Mouse (Mus musculus) MEL (cell line): ENCODE data around the gene Klc1. TPM values are rescaled to one million over a fixed set of nuclear protein-coding genes. Genes with fewer than 3 reads are reported as not detected.

Source experiments
- DNase-seq: peaks from one replicate; pipeline ENCODE4 v3.0.0; 2011; ENCODE audit warnings: low read depth, low spot score
- H3K27ac ChIP-seq: 2 replicates; pipeline ENCODE4 v1.5.1; 2012; ENCODE audit warnings: low read depth, mild to moderate bottlenecking, control low read depth, low read length, moderate library complexity; ENCODE audit not compliant: control insufficient read depth
- H3K27me3 ChIP-seq, 2 experiments: fragments of 150-350 bp in 1 of 2; sonication (generic) in 1 of 2; 2 replicates each; pipeline ENCODE4 v1.6.1; 2012; ENCODE audit warnings: low read length in 2 of 2, mild to moderate bottlenecking in 2 of 2, improper control_type of control experiment in 1 of 2, moderate library complexity in 1 of 2; ENCODE audit not compliant: insufficient read depth in 2 of 2, control insufficient read depth in 1 of 2
- H3K36me3 ChIP-seq, 2 experiments: 2 replicates each; pipeline ENCODE4 v1.6.1; 2012 to 2014; ENCODE audit warnings: low read length in 2 of 2, improper control_type of control experiment in 1 of 2, inconsistent platforms in 1 of 2, mild to moderate bottlenecking in 1 of 2; ENCODE audit not compliant: insufficient read depth in 2 of 2, control insufficient read depth in 1 of 2
- H3K4me1 ChIP-seq, 2 experiments: fragments of 150-350 bp in 1 of 2; sonication (generic) in 1 of 2; 2 replicates each; pipeline ENCODE4 v1.6.1; 2012; ENCODE audit warnings: low read length in 2 of 2, improper control_type of control experiment in 1 of 2, mild to moderate bottlenecking in 1 of 2; ENCODE audit not compliant: insufficient read depth in 2 of 2, control insufficient read depth in 1 of 2
- H3K4me3 ChIP-seq, 2 experiments: fragments of 150-350 bp in 1 of 2; sonication (generic) in 1 of 2; 2 replicates each; pipeline ENCODE4 v1.5.1; 2012; ENCODE audit warnings: low read depth in 2 of 2, low read length in 2 of 2, mild to moderate bottlenecking in 2 of 2, moderate library complexity in 2 of 2, control low read depth in 1 of 2, improper control_type of control experiment in 1 of 2; ENCODE audit not compliant: control insufficient read depth in 1 of 2, insufficient read depth in 1 of 2
- H3K79me2 ChIP-seq: 2 replicates; pipeline ENCODE4 v1.6.1; 2012; ENCODE audit warnings: mild to moderate bottlenecking, low read length, moderate library complexity; ENCODE audit not compliant: control insufficient read depth, poor library complexity, insufficient read depth
- H3K9ac ChIP-seq: 2 replicates; pipeline ENCODE4 v1.6.1; 2012; ENCODE audit warnings: low read depth, mild to moderate bottlenecking, control low read depth, low read length, moderate library complexity; ENCODE audit not compliant: control insufficient read depth, poor library complexity, severe bottlenecking
- H3K9me3 ChIP-seq: fragments of 150-350 bp; sonication (generic); replicated peaks from 2 replicates; pipeline ENCODE4 v1.6.1; 2012; ENCODE audit warnings: mild to moderate bottlenecking, low read length, improper control_type of control experiment, moderate library complexity; ENCODE audit not compliant: insufficient read depth
- BHLHE40 ChIP-seq: IDR thresholded peaks from 2 replicates; pipeline ENCODE4 v1.6.1; 2012; ENCODE audit warnings: low read depth, mild to moderate bottlenecking, inconsistent platforms, low read length, improper control_type of control experiment, borderline replicate concordance
- CHD1 ChIP-seq: IDR thresholded peaks from 2 replicates; pipeline ENCODE4 v1.6.1; 2012; ENCODE audit warnings: low read depth, mild to moderate bottlenecking, inconsistent platforms, low read length, improper control_type of control experiment
- CHD2 ChIP-seq: IDR thresholded peaks from 2 replicates; pipeline ENCODE4 v1.6.1; 2011; ENCODE audit warnings: low read length, improper control_type of control experiment
- CTCF ChIP-seq, 3 experiments: IDR thresholded peaks in 2 of 3; conservative IDR thresholded peaks in 1 of 3; 2 replicates each; pipeline ENCODE4 v1.5.1; 2011 to 2012; ENCODE audit warnings: low read length in 3 of 3, low read depth in 2 of 3, mild to moderate bottlenecking in 2 of 3, improper control_type of control experiment in 1 of 3, inconsistent platforms in 1 of 3, mixed read lengths in 1 of 3, moderate library complexity in 1 of 3; ENCODE audit not compliant: control insufficient read depth in 1 of 3, insufficient read depth in 1 of 3, poor library complexity in 1 of 3, severe bottlenecking in 1 of 3
- E2F4 ChIP-seq: IDR thresholded peaks from 2 replicates; pipeline ENCODE4 v1.6.1; 2011; ENCODE audit warnings: low read depth, low read length, improper control_type of control experiment, borderline replicate concordance
- ELF1 ChIP-seq: IDR thresholded peaks from 2 replicates; pipeline ENCODE4 v1.6.1; 2014; ENCODE audit warnings: low read depth, mild to moderate bottlenecking, inconsistent platforms, low read length, improper control_type of control experiment, moderate library complexity
- EP300 ChIP-seq, 2 experiments: IDR thresholded peaks; 2 replicates each; pipeline ENCODE4 v1.6.1; 2011; ENCODE audit warnings: improper control_type of control experiment in 2 of 2, low read length in 2 of 2, low read depth in 1 of 2, mild to moderate bottlenecking in 1 of 2
- ETS1 ChIP-seq: IDR thresholded peaks from 2 replicates; pipeline ENCODE4 v1.6.1; 2012; ENCODE audit warnings: low read depth, mild to moderate bottlenecking, inconsistent platforms, low read length, improper control_type of control experiment, moderate library complexity
- GABPA ChIP-seq: IDR thresholded peaks from 2 replicates; pipeline ENCODE4 v1.6.1; 2012; ENCODE audit warnings: low read depth, mild to moderate bottlenecking, inconsistent platforms, low read length, improper control_type of control experiment, moderate library complexity
- GATA1 ChIP-seq: IDR thresholded peaks from 2 replicates; pipeline ENCODE4 v1.6.1; 2011; ENCODE audit warnings: low read depth, low read length, improper control_type of control experiment
- HCFC1 ChIP-seq: IDR thresholded peaks from 2 replicates; pipeline ENCODE4 v1.6.1; 2012; ENCODE audit warnings: low read depth, mild to moderate bottlenecking, inconsistent platforms, low read length, improper control_type of control experiment, moderate library complexity
- JUND ChIP-seq: IDR thresholded peaks from 2 replicates; pipeline ENCODE4 v1.6.1; 2011; ENCODE audit warnings: low read depth, mild to moderate bottlenecking, improper control_type of control experiment, low read length
- KAT2A ChIP-seq: conservative IDR thresholded peaks from 2 replicates; pipeline ENCODE4 v1.6.1; 2012; ENCODE audit warnings: low read depth, low read length, improper control_type of control experiment, inconsistent platforms
- MAFK ChIP-seq: IDR thresholded peaks from 2 replicates; pipeline ENCODE4 v1.6.1; 2011; ENCODE audit warnings: low read depth, mild to moderate bottlenecking, low read length, improper control_type of control experiment, borderline replicate concordance
- MAX ChIP-seq: IDR thresholded peaks from 2 replicates; pipeline ENCODE4 v1.6.1; 2011; ENCODE audit warnings: low read length, improper control_type of control experiment
- MAZ ChIP-seq: IDR thresholded peaks from 2 replicates; pipeline ENCODE4 v1.6.1; 2012; ENCODE audit warnings: low read depth, mild to moderate bottlenecking, inconsistent platforms, low read length, improper control_type of control experiment
- MEF2A ChIP-seq: IDR thresholded peaks from 2 replicates; pipeline ENCODE4 v1.6.1; 2014; ENCODE audit warnings: low read depth, mild to moderate bottlenecking, inconsistent platforms, low read length, improper control_type of control experiment; ENCODE audit not compliant: poor library complexity, insufficient replicate concordance, severe bottlenecking; ENCODE audit errors: extremely low read depth
- MXI1 ChIP-seq: IDR thresholded peaks from 2 replicates; pipeline ENCODE4 v1.6.1; 2011; ENCODE audit warnings: mild to moderate bottlenecking, low read depth, low read length, improper control_type of control experiment
- MYB ChIP-seq: IDR thresholded peaks from 2 replicates; pipeline ENCODE4 v1.6.1; 2011; ENCODE audit warnings: mild to moderate bottlenecking, low read depth, low read length, improper control_type of control experiment
- MYC ChIP-seq: IDR thresholded peaks from 2 replicates; pipeline ENCODE4 v1.6.1; 2011; ENCODE audit warnings: low read depth, mild to moderate bottlenecking, low read length, improper control_type of control experiment, moderate library complexity
- NELFE ChIP-seq: IDR thresholded peaks from 2 replicates; pipeline ENCODE4 v1.6.1; 2011; ENCODE audit warnings: low read depth, low read length, improper control_type of control experiment
- NRF1 ChIP-seq: IDR thresholded peaks from 2 replicates; pipeline ENCODE4 v1.6.1; 2014; ENCODE audit warnings: low read depth, mild to moderate bottlenecking, inconsistent platforms, low read length, improper control_type of control experiment, moderate library complexity; ENCODE audit not compliant: poor library complexity, insufficient read depth, severe bottlenecking
- POLR2A ChIP-seq, 2 experiments: IDR thresholded peaks; 2 replicates each; pipeline ENCODE4 v1.6.1; 2011 to 2012; ENCODE audit warnings: low read length in 2 of 2, mild to moderate bottlenecking in 2 of 2, control low read depth in 1 of 2, improper control_type of control experiment in 1 of 2, low read depth in 1 of 2, moderate library complexity in 1 of 2; ENCODE audit not compliant: control insufficient read depth in 1 of 2, insufficient read depth in 1 of 2, poor library complexity in 1 of 2
- POLR2AphosphoS2 ChIP-seq: IDR thresholded peaks from 2 replicates; pipeline ENCODE4 v1.6.1; 2011; ENCODE audit warnings: low read length, improper control_type of control experiment
- RAD21 ChIP-seq: IDR thresholded peaks from 2 replicates; pipeline ENCODE4 v1.6.1; 2011; ENCODE audit warnings: mild to moderate bottlenecking, low read depth, low read length, improper control_type of control experiment
- RCOR1 ChIP-seq: IDR thresholded peaks from 2 replicates; pipeline ENCODE4 v1.6.1; 2012; ENCODE audit warnings: low read depth, mild to moderate bottlenecking, inconsistent platforms, low read length, improper control_type of control experiment
- SMC3 ChIP-seq: IDR thresholded peaks from 2 replicates; pipeline ENCODE4 v1.6.1; 2011; ENCODE audit warnings: low read depth, low read length, improper control_type of control experiment
- TBP ChIP-seq: IDR thresholded peaks from 2 replicates; pipeline ENCODE4 v1.8.0; 2011; ENCODE audit warnings: low read depth, low read length, improper control_type of control experiment
- TCF12 ChIP-seq: IDR thresholded peaks from 2 replicates; pipeline ENCODE4 v1.6.1; 2014; ENCODE audit warnings: low read depth, mild to moderate bottlenecking, inconsistent platforms, low read length, improper control_type of control experiment, moderate library complexity
- UBTF ChIP-seq: IDR thresholded peaks from 2 replicates; pipeline ENCODE4 v1.6.1; 2012; ENCODE audit warnings: low read depth, mild to moderate bottlenecking, inconsistent platforms, low read length, improper control_type of control experiment, moderate library complexity, borderline replicate concordance; ENCODE audit not compliant: insufficient read depth
- USF1 ChIP-seq: IDR thresholded peaks from 2 replicates; pipeline ENCODE4 v1.6.1; 2014; ENCODE audit warnings: low read depth, mild to moderate bottlenecking, inconsistent platforms, low read length, improper control_type of control experiment, moderate library complexity
- USF2 ChIP-seq, 2 experiments: IDR thresholded peaks; 2 replicates each; pipeline ENCODE4 v1.6.1; 2011 to 2012; ENCODE audit warnings: improper control_type of control experiment in 2 of 2, low read length in 2 of 2, borderline replicate concordance in 1 of 2, inconsistent platforms in 1 of 2, low read depth in 1 of 2, mild to moderate bottlenecking in 1 of 2; ENCODE audit not compliant: insufficient read depth in 1 of 2
- ZC3H11A ChIP-seq: IDR thresholded peaks from 2 replicates; pipeline ENCODE4 v1.6.1; 2012; ENCODE audit warnings: low read depth, mild to moderate bottlenecking, inconsistent platforms, low read length, improper control_type of control experiment
- ZKSCAN1 ChIP-seq: IDR thresholded peaks from 2 replicates; pipeline ENCODE4 v1.6.1; 2012; ENCODE audit warnings: low read depth, mild to moderate bottlenecking, inconsistent platforms, low read length, improper control_type of control experiment, moderate library complexity
- ZMIZ1 ChIP-seq: IDR thresholded peaks from 2 replicates; pipeline ENCODE4 v1.6.1; 2012; ENCODE audit warnings: low read depth, mild to moderate bottlenecking, inconsistent platforms, low read length, improper control_type of control experiment, moderate library complexity
- ZNF384 ChIP-seq: IDR thresholded peaks from 2 replicates; pipeline ENCODE4 v1.6.1; 2012; ENCODE audit warnings: low read depth, mild to moderate bottlenecking, inconsistent platforms, low read length, improper control_type of control experiment
- polyA plus RNA-seq, 2 experiments: library from polyadenylated mRNA; stranded (reverse) in 1 of 2; unstranded in 1 of 2; fragments of >175 nt in 1 of 2; fragments of >200 nt in 1 of 2; gene quantifications; 2 replicates each; pipeline versions ENCODE4 v1.2.1 to v1.2.4; 2012; ENCODE audit warnings: low replicate concordance in 2 of 2, low read depth in 1 of 2; ENCODE audit not compliant: insufficient read length in 2 of 2, insufficient read depth in 1 of 2, missing spikeins in 1 of 2
- total RNA-seq: library from RNA; depleted of rRNA; stranded (reverse); fragments of 300-350 nt; gene quantifications from 2 replicates; pipeline ENCODE4 v1.2.3, GENCODE M21; 2012

The Klc1 gene
- total and polyA plus RNA-seq, 3 experiments, result 30.7 to 60.4 TPM; not detected in 1

DNA sequence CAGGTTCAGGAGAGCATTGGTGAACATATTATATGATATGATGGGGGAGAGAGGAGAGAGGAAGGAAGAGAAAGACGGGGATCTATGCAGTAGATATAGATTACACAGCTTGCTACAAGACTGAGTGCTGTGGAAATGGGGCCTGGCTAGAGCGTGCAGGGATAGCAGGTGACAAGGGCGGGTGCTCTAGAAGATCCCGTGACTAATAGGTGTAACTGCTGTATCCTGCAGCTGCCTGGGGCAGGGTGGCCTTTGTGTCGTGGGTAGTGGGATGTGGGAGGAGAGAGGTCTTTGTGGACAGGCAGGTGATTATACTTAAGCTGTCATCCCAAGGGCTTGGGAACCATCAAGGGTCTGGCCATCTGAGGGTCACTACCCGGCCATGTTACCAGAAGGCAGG, 13.4 kb upstream of the Klc1 start (continued):
- no peak for TF ChIP-seq KAT2A

DNA sequence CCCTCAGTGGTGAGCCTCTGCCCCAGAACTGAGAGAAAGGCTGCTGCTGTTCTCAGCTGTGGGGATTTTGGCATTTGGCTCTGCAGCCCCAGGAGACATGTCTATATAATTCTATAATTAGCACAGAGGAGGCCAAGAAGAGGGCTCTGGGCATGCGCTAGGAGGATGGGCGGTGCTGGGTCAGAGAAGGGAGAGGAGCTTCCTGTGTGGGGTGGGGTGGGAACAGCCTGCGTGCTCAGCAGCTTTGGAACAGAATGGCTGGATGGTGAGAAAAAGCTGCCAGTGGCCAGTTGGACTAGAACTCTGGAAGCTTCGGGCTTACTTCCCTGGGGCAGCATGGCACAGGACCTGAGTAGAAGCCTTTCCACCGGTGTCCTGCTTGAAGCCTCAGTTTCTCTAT, 12.6 kb upstream of the Klc1 start:
- peak overlapping the region; percentile 56 for H3K27ac ChIP-seq
- no peaks in the 10 kb centered on the region for H3K79me2 ChIP-seq
- H3K27me3 ChIP-seq, result no peaks in the 10 kb centered on the region
- peaks cover 14 to 31% of the 10 kb centered on the region in 2 experiments for H3K4me1 ChIP-seq
- peaks cover 0 to 13% of the 10 kb centered on the region in 2 experiments; a peak in 2 of 4 replicates for H3K36me3 ChIP-seq
- H3K4me3 ChIP-seq, result peak overlapping the region; percentile 53 to 55
- no peaks in the 10 kb centered on the region for H3K9me3 ChIP-seq
- peak overlapping the region; percentile 66 for H3K9ac ChIP-seq
- peak; percentile 86 for DNase-seq
- TF ChIP-seq KAT2A (no peak), MYC (no peak), E2F4 (no peak), GABPA (no peak), ZNF384 (no peak), ETS1 (no peak), HCFC1 (no peak), MYB (no peak), ZC3H11A (no peak), RCOR1 (no peak), MAZ (peak; percentile 28; the same call in 1 of the 2 replicates), POLR2A (IDR thresholded peaks at IDR 0.05; ENCODE audit: control insufficient read depth in 1 of 2, insufficient read depth in 1 of 2, low read depth in 1 of 2, low read length in 2 of 2, poor library complexity in 1 of 2) (peak; percentile 12 to 57; a peak in 1 of 4 replicates), NRF1 (peak; percentile 88), UBTF (no peak), USF2 (IDR thresholded peaks at IDR 0.05; ENCODE audit: borderline replicate concordance in 1 of 2, insufficient read depth in 1 of 2, low read depth in 1 of 2, low read length in 2 of 2) (no peak), SMC3 (no peak), ELF1 (peak; percentile 51; the same call in 1 of the 2 replicates), ZMIZ1 (no peak), CHD2 (no peak), USF1 (no peak), NELFE (peak; percentile 46), MXI1 (no peak; the same call in 1 of the 2 replicates), RAD21 (no peak), EP300 (IDR thresholded peaks at IDR 0.05; ENCODE audit: low read depth in 1 of 2, low read length in 2 of 2) (no peak), TCF12 (no peak), TBP (0 out of 2 replicates have a peak, but pooled peaks have one; percentile 32), ZKSCAN1 (no peak), CHD1 (no peak), MAX (no peak; the same call in 1 of the 2 replicates), POLR2AphosphoS2 (no peak), MEF2A (peak; percentile 88), MAFK (no peak), BHLHE40 (no peak), JUND (no peak), GATA1 (no peak), CTCF (IDR thresholded peaks at IDR 0.05 in 2 of 3, conservative IDR thresholded peaks at IDR 0.05 in 1 of 3; ENCODE audit: control insufficient read depth in 1 of 3, insufficient read depth in 1 of 3, low read depth in 2 of 3, low read length in 3 of 3, poor library complexity in 1 of 3, severe bottlenecking in 1 of 3) (no peak)
